Mouse (Mus musculus): ENCODE measurements around the gene Chadl. TPM values are rescaled to one million over a fixed set of nuclear protein-coding genes. Genes with fewer than 3 reads are reported as not detected.
"Not testable (repeated sequence)": the region's sequence is repeated elsewhere in the genome, so short reads cannot be mapped to it uniquely, and the experiment has no call there.

Chadl gene
- polyA plus RNA-seq, 1 experiment from 2014 or later, result 27.7 TPM

GRCm38 (mm10) chr15:81703094-81703489 is 6.0 kb upstream of the Chadl start:
- 88% methylated on average over 3 of the region's 3 CpGs for WGBS
- no peaks in the 10 kb centered on the region for H3K9me3 ChIP-seq (ENCODE audit: control insufficient read depth, low read length)
- ATAC-seq, result no peak
- no peaks in the 10 kb centered on the region for H3K27me3 ChIP-seq (replicated peaks; ENCODE audit: control insufficient read depth, insufficient read depth, low read length)
- peaks cover 30% of the 10 kb centered on the region for H3K36me3 ChIP-seq (ENCODE audit: control insufficient read depth, insufficient read depth)
- no peak overlapping the region for H3K4me2 ChIP-seq (ENCODE audit: low read length)
- no peak overlapping the region for H3K9ac ChIP-seq (replicated peaks; ENCODE audit: low read depth, low read length)
- H3K27ac ChIP-seq (ENCODE audit: low read length), result no peak overlapping the region
- H3K4me3 ChIP-seq (replicated peaks; ENCODE audit: low read length), result no peak overlapping the region
- H3K4me1 ChIP-seq (replicated peaks; ENCODE audit: control insufficient read depth, insufficient read depth, low read length), result no peaks in the 10 kb centered on the region

- no peak overlapping the region for H3K27ac ChIP-seq (ENCODE audit: low read length)
These were observed 5.4 kb upstream of the Chadl start for GRCm38 (mm10) chr15:81702306-81703093.

GRCm38 (mm10) chr15:81701350-81701749 is 4.3 kb upstream of the Chadl start:
- not testable (repeated sequence) for H3K4me3 ChIP-seq (replicated peaks; ENCODE audit: low read length); H3K9ac ChIP-seq (replicated peaks; ENCODE audit: low read depth, low read length); H3K27me3 ChIP-seq (replicated peaks; ENCODE audit: control insufficient read depth, insufficient read depth, low read length); H3K27ac ChIP-seq (ENCODE audit: low read length); H3K9me3 ChIP-seq (ENCODE audit: control insufficient read depth, low read length); ATAC-seq; H3K4me1 ChIP-seq (replicated peaks; ENCODE audit: control insufficient read depth, insufficient read depth, low read length); H3K4me2 ChIP-seq (ENCODE audit: low read length)
- peaks cover 26% of the 10 kb centered on the region for H3K36me3 ChIP-seq (ENCODE audit: control insufficient read depth, insufficient read depth)
- 77% methylated on average over 4 of the region's 4 CpGs for WGBS

More at GRCm38 (mm10) chr15:81702306-81703093, 5.4 kb upstream of the Chadl start:
- no peak for ATAC-seq
- Histone ChIP-seq H3K9ac (replicated peaks; ENCODE audit: low read depth, low read length) (no peak overlapping the region), H3K36me3 (ENCODE audit: control insufficient read depth, insufficient read depth) (peaks cover 28% of the 10 kb centered on the region), H3K27me3 (replicated peaks; ENCODE audit: control insufficient read depth, insufficient read depth, low read length) (no peaks in the 10 kb centered on the region), H3K4me1 (replicated peaks; ENCODE audit: control insufficient read depth, insufficient read depth, low read length) (no peaks in the 10 kb centered on the region), H3K9me3 (ENCODE audit: control insufficient read depth, low read length) (no peaks in the 10 kb centered on the region), H3K4me3 (replicated peaks; ENCODE audit: low read length) (no peak overlapping the region), H3K4me2 (ENCODE audit: low read length) (no peak overlapping the region)
- WGBS, result 89% methylated on average over 13 of the region's 13 CpGs

DNA sequence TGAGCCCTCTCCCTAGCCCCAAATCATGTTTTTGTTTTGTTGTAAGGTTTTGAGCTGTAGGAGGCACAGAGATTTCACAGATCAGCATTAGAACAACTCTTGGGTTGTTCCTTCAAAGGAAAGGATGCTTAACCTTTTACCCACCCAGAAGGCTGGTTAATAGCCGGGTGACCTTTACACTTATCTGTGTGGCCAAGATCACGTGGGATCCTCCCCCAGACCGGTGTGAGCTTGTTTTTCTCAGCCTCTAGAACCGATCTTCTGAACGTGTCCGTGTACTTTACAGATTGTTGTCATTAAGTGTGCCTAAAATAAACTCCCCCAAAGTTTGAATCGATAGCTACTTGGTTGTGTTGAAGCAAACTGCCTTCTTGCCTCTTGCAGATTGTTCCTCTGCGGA is 3.5 kb upstream of the Chadl start:
- H3K4me2 ChIP-seq (ENCODE audit: low read length), result no peak overlapping the region
- 89% methylated on average over 8 of the region's 8 CpGs for WGBS
- no peaks in the 10 kb centered on the region for H3K27me3 ChIP-seq (replicated peaks; ENCODE audit: control insufficient read depth, insufficient read depth, low read length)
- H3K27ac ChIP-seq (ENCODE audit: low read length), result no peak overlapping the region
- H3K4me1 ChIP-seq (replicated peaks; ENCODE audit: control insufficient read depth, insufficient read depth, low read length), result no peaks in the 10 kb centered on the region
- peaks cover 24% of the 10 kb centered on the region for H3K36me3 ChIP-seq (ENCODE audit: control insufficient read depth, insufficient read depth)
- no peak overlapping the region for H3K4me3 ChIP-seq (replicated peaks; ENCODE audit: low read length)
- no peak overlapping the region for H3K9ac ChIP-seq (replicated peaks; ENCODE audit: low read depth, low read length)
- no peaks in the 10 kb centered on the region for H3K9me3 ChIP-seq (ENCODE audit: control insufficient read depth, low read length)
- ATAC-seq, result no peak

DNA sequence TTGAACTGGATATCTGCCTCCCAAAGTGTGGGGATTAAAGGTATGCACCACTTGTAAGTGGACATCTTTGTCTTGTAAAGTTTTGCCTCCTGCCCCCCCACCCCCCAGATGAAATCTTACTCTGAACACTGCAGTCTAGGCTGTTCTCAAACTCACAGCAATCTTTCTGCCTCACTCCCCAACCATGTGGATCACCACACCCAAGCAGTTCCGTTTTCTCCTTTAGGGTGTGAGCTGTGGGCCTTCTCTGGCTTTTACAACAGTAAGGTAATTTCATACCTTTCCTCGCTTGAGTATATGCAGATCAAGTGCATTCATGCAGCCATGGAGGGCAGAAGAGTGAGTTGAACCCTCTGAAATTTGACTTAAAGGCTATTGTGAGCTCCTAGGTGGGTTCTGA is 3.1 kb upstream of the Chadl start:
- Histone ChIP-seq H3K9me3 (ENCODE audit: control insufficient read depth, low read length) (no peaks in the 10 kb centered on the region), H3K9ac (replicated peaks; ENCODE audit: low read depth, low read length) (no peak overlapping the region), H3K4me3 (replicated peaks; ENCODE audit: low read length) (no peak overlapping the region), H3K36me3 (ENCODE audit: control insufficient read depth, insufficient read depth) (peaks cover 20% of the 10 kb centered on the region), H3K4me1 (replicated peaks; ENCODE audit: control insufficient read depth, insufficient read depth, low read length) (no peaks in the 10 kb centered on the region), H3K27me3 (replicated peaks; ENCODE audit: control insufficient read depth, insufficient read depth, low read length) (no peaks in the 10 kb centered on the region), H3K4me2 (ENCODE audit: low read length) (no peak overlapping the region), H3K27ac (ENCODE audit: low read length) (no peak overlapping the region)
- 73% methylated on average over 2 of the region's 2 CpGs for whole genome bisulfite sequencing
- ATAC-seq, result no peak

GRCm38 (mm10) chr15:81698532-81698931 is 1.4 kb upstream of the Chadl start:
- no peak for ATAC-seq
- H3K9me3 ChIP-seq (ENCODE audit: control insufficient read depth, low read length), result no peaks in the 10 kb centered on the region
- no peak overlapping the region for H3K27ac ChIP-seq (ENCODE audit: low read length)
- H3K36me3 ChIP-seq (ENCODE audit: control insufficient read depth, insufficient read depth), result peaks cover 6% of the 10 kb centered on the region; the same call in 1 of the 2 replicates
- H3K4me2 ChIP-seq (ENCODE audit: low read length), result no peak overlapping the region
- H3K4me3 ChIP-seq (replicated peaks; ENCODE audit: low read length), result no peak overlapping the region
- no peak overlapping the region for H3K9ac ChIP-seq (replicated peaks; ENCODE audit: low read depth, low read length)
- H3K27me3 ChIP-seq (replicated peaks; ENCODE audit: control insufficient read depth, insufficient read depth, low read length), result no peaks in the 10 kb centered on the region; the same call in 1 of the 2 replicates
- H3K4me1 ChIP-seq (replicated peaks; ENCODE audit: control insufficient read depth, insufficient read depth, low read length), result peaks cover 6% of the 10 kb centered on the region; the same call in 1 of the 2 replicates
- WGBS, result 77% methylated on average over 2 of the region's 2 CpGs

GRCm38 (mm10) chr15:81697847-81698246 is 760 bp upstream of the Chadl start:
- Histone ChIP-seq H3K36me3 (ENCODE audit: control insufficient read depth, insufficient read depth) (no peaks in the 10 kb centered on the region), H3K27ac (ENCODE audit: low read length) (no peak overlapping the region), H3K4me3 (replicated peaks; ENCODE audit: low read length) (no peak overlapping the region), H3K27me3 (replicated peaks; ENCODE audit: control insufficient read depth, insufficient read depth, low read length) (peaks cover 4% of the 10 kb centered on the region), H3K9me3 (ENCODE audit: control insufficient read depth, low read length) (no peaks in the 10 kb centered on the region), H3K4me2 (ENCODE audit: low read length) (no peak overlapping the region), H3K9ac (replicated peaks; ENCODE audit: low read depth, low read length) (no peak overlapping the region), H3K4me1 (replicated peaks; ENCODE audit: control insufficient read depth, insufficient read depth, low read length) (peaks cover 11% of the 10 kb centered on the region)
- WGBS, result 47% methylated on average over 3 of the region's 3 CpGs
- no peak for ATAC-seq

DNA sequence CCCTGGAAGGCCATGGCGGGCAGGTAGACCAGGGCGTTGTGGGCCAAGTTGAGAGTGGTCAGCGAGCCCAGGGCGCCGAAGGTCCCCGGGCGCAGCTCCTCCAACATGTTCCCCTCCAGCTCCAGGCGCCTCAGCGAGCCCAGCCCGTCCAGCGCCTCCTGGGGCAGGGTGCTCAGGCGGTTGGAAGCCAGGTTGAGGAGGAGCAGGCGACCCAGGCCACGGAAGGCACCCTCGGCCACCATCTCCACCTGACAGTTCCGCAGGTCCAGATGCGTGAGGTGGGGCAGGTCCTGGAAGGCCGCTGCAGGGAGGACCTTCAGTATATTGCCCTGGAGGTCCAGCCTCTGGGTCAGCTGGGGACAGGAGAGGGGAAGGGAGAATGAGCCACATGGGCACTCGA is 2.2 kb downstream of the Chadl start:
- 27% methylated on average over 19 of the region's 19 CpGs for WGBS
- H3K9ac ChIP-seq (replicated peaks; ENCODE audit: low read depth, low read length), result peak overlapping the region; percentile 82
- no peak overlapping the region for H3K27ac ChIP-seq (ENCODE audit: low read length)

DNA sequence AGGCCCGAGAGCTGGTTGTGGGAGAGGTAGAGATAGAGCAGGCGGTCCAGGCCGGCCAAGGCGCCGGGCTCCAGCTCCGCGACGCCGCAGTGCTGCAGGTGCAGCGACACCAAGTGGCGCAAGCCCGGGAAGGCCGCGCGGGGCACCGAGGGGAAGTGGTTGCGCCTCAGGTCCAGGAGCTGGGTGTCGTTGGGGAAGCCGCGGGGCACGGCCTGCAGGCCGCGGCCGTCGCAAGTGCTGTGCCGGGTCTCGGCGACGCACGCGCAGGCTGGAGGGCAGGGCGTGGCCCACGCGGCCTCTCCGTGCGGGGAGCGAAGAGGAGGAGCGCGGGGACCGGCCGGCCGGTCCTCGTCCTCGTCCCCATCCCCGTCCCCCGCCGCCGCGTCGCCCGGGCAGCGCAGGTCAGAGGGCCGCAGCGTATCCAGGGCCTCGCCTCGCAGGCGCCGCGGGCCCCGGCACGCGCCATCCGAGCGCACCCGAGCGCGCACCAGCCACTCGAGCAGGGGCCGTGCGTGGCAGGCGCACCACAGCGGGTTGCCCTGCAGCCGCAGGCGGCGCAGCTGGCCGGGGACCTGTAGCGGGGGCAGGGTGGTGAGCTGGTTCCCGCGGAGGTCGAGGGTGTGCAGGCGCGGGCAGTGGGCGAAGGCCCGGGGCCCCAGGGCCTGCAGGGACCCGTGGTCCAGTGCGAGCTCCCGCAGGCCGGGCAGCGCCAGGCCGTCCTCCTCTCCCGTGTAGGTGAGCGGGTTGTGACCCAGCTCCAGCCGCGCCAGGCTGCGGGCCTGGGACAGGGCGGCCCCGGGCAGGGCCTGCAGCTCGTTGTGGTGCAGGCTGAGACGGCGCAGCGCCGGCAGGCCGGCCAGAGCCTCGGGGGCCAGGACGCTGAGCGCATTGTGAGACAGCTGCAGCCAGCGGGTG is 2.9 kb downstream of the Chadl start:
- no peak overlapping the region for H3K27ac ChIP-seq (ENCODE audit: low read length)
- H3K4me2 ChIP-seq (ENCODE audit: low read length), result peak overlapping the region; percentile 91
- ATAC-seq, result peak; percentile 79
- H3K9me3 ChIP-seq (ENCODE audit: control insufficient read depth, low read length), result no peaks in the 10 kb centered on the region
- no peaks in the 10 kb centered on the region for H3K36me3 ChIP-seq (ENCODE audit: control insufficient read depth, insufficient read depth)
- WGBS, result under 1% methylated on average over 83 of the region's 107 CpGs
- peaks cover 12% of the 10 kb centered on the region for H3K27me3 ChIP-seq (replicated peaks; ENCODE audit: control insufficient read depth, insufficient read depth, low read length)
- peaks cover 11% of the 10 kb centered on the region for H3K4me1 ChIP-seq (replicated peaks; ENCODE audit: control insufficient read depth, insufficient read depth, low read length)
- H3K4me3 ChIP-seq (replicated peaks; ENCODE audit: low read length), result peak overlapping the region; percentile 63
- peak overlapping the region; percentile 82 for H3K9ac ChIP-seq (replicated peaks; ENCODE audit: low read depth, low read length)

More for the DNA sequence above, 2.2 kb downstream of the Chadl start:
- H3K27me3 ChIP-seq (replicated peaks; ENCODE audit: control insufficient read depth, insufficient read depth, low read length), result peaks cover 12% of the 10 kb centered on the region
- no peaks in the 10 kb centered on the region for H3K9me3 ChIP-seq (ENCODE audit: control insufficient read depth, low read length)
- H3K4me2 ChIP-seq (ENCODE audit: low read length), result peak overlapping the region; percentile 91
- ATAC-seq, result no peak
- no peaks in the 10 kb centered on the region for H3K36me3 ChIP-seq (ENCODE audit: control insufficient read depth, insufficient read depth)
- peaks cover 11% of the 10 kb centered on the region for H3K4me1 ChIP-seq (replicated peaks; ENCODE audit: control insufficient read depth, insufficient read depth, low read length)
- peak overlapping the region; percentile 63 for H3K4me3 ChIP-seq (replicated peaks; ENCODE audit: low read length)

All from forebrain, embryonic 16.5 days (tissue).